Mouse (Mus musculus) gastrocnemius, adult 8-10 months (tissue): ENCODE results near the gene Nxpe4. TPM values are rescaled to one million over a fixed set of nuclear protein-coding genes. Genes with fewer than 3 reads are reported as not detected.
"Not testable (repeated sequence)": the region's sequence is repeated elsewhere in the genome, so short reads cannot be mapped to it uniquely, and the experiment has no call there.

Experiments
- DNase-seq, 2 experiments: peaks; one replicate each; pipeline ENCODE4 v3.0.0; 2022; ENCODE audit warnings: low spot score in 2 of 2
- total RNA-seq, 4 experiments: library from RNA; stranded (reverse); gene quantifications; 2 replicates each; pipeline ENCODE4 v1.2.4; 2022

Gene Nxpe4
- total RNA-seq, 4 experiments from 2014 or later: 2.0 to 2.5 (median 2.4) TPM

DNA sequence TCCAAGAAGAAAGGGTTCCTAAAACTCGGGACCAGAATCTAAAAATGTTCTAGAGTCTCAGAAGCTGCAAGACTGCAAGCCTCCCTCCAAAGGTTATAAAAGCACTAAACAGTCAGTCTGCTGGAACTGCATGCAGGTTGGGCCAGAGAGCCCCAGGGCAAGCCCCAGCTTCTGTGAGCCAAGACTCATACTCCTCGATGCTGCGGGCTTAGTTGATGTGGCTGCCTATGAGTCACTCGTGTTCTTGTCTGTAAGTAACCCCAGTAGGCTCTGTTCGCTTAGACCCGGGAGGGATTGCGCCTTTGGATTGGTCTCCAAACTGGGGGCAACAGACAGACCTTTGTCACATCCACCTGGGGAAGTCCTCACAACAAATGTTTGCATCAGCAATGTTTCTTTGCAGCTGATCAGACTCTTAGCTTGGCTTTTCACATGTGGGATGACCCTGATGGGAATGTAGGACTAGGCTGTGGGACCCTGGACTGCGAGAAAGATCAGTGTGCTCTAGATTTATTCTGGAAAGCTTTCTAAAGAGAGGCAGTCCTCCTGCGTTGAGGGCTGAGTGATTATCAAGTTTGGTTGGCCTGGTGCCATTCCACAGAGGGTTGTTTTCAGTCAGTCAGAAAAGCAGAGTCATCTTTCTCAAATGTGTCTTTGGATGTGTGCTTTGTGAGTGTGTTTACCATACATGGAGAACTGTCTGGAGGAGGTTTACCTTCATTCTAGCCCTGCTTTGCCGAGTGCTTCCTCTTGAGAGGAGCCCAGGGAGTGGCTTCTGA is 245.9 kb downstream of the Nxpe4 start:
- no peak for DNase-seq

DNA sequence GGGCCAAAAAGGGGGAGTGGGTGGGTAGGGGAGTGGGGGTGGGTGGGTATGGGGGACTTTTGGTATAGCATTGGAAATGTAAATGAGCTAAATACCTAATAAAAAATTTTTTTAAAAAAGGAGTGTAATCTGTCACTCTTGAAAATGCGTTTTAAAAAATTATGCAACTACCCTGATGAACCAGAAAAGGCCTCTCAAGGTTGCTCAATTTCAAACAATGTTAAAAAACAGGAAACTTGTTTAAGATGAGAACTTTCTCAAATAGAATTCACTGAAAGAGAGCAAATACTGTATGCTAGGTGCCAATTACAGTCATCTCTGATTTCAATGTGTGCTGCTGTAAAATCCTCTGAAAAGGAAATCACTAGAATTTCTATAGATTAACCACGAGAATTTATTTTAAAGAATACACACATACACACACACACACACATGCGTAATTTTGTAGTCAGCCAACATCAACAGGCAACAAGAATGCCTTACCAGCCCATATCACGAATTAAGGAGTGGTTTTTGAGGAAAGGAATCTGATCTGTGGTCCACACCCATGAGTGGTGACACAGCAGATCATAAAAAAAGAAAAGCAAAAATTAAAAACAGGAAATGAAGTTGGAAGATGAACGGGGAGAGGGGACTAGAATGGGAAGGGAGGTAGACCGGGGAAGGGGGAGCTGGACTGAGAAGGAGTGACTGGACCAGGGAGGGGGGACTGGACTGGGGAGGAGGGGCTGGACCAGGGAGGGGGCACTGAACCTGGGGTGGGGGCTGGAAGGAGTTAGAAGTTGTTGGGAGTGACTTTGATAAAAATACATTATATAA is 248.6 kb downstream of the Nxpe4 start:
- no peak for DNase-seq

DNA sequence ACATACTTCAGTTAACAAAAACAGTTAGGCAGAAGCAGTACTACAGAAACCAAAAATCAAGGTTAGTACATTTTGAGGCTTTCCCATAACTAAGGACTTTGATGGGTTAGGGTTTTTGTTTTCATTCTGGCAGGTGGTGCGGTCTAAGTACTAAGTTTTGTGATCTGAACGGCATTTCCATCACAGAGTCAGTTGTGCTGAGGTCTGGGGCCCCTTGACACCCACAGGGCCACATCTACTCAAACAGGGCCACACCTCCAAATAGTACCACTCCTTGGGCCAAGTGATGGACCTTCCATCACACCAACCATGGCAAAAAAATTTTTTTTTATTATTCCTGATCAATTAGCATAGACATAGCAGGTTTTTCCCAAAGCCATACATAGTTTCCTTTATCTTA is 251.8 kb downstream of the Nxpe4 start:
- DNase-seq: no peak

DNA sequence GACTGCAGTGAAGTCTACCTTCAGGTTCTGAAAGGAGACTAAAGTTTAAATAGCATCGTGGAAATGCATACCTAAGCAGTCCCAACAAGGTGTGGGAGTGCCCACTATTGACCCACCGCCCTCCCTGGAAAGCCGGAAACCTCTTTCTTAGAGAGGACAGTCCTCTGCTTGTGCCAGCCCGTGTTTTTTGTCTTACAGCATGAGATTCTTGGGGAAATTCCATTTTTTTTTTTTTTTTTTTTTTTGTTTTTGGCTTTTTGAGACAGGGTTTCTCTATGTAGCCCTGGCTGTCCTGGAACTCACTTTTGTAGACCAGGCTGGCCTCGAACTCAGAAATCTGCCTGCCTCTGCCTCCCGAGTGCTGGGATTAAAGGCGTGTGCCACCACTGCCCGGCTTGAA is 255.5 kb downstream of the Nxpe4 start:
- not testable (repeated sequence) for DNase-seq

DNA sequence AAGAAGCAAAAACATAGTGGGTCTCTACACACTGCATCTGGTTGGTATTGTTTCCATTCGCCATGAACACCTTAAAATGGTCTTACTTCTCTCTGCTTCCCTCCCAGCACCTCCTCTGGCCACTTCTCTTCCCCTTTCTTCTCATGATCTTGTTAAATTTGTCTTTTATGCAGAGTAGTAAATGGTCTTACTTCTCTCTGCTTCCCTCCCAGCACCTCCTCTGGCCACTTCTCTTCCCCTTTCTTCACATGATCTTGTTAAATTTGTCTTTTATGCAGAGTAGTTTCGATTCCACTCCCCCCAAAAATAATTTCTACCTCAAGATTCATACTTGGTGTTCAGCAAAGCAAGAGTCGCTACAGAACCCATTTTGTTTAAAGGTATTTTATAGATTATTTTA is 256.2 kb downstream of the Nxpe4 start:
- DNase-seq: no peak

DNA sequence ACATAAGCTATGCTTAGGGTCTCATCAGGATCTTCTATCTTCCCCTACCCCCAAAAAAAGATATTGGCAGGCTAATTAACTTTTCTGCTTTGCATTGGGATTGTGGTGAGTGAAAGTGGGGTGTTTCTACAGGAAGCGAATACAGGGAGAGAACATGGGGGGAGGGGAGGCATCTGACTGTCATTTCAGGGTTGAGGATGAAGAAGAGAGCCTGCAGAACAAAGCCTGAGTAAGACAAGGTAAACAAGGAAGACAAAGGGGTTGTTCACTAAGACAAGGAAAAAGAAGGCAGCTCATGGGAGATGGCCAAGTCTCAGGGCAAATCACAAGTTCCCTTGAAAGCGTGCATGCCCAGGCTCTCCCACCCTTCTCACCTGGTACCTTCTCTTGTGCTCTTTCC is 256.6 kb downstream of the Nxpe4 start:
- no peak for DNase-seq

DNA sequence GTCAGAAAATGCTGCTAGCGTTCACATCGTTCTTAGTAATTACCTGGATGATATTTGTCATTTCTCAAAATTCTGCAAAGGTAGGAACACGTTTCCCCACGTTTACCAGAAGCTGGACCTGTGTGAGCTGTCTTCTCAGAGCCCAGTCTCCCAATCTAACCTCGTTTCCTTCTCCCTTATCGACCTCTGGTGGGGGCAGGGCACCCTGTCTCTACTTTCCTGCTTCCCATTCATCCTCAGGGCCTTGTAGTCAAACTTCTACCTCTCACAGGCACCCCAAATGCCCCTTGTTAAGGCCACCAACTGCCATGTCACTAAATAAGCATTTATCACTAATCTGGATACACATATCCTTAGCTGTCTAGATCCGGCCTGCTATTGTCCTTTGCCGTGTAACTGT is 257.0 kb downstream of the Nxpe4 start:
- no peak for DNase-seq

DNA sequence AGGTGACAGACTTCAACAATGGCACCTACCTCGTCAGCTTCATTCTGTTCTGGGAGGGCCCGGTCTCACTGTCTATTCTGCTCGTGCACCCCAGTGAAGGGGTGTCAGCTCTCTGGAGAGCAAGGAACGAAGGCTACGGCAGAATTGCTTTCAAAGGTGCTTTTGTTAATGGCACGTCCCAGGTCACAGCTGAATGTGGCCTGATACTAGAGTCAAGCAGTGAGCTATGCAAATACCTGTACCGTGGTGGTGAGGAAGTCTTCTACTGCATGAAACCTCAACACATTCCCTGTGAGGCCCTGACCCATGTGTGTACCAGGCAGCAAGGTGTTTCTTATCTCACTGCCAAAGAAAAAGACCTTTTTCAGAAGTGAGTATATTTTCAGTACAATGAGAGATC is 258.6 kb downstream of the Nxpe4 start:
- no peak for DNase-seq

DNA sequence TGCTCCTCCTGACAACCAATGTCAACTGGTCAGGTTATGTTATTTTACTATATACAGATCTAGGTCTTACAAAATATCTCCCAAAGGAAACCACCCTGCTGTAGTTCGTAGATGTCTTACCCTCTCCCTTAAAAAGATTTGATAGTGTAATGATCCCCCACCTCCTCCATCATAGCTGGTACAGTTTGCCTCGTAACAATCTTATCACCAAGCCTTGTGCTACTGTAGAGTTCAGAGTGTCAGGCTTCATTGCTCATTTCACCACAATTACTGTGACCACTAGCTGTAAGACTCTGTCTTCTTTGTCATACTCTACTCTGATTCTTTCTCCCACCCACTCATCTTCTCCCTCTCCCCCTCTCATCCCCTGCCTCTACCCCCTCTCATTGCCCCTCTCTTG is 259.2 kb downstream of the Nxpe4 start:
- DNase-seq: no peak

DNA sequence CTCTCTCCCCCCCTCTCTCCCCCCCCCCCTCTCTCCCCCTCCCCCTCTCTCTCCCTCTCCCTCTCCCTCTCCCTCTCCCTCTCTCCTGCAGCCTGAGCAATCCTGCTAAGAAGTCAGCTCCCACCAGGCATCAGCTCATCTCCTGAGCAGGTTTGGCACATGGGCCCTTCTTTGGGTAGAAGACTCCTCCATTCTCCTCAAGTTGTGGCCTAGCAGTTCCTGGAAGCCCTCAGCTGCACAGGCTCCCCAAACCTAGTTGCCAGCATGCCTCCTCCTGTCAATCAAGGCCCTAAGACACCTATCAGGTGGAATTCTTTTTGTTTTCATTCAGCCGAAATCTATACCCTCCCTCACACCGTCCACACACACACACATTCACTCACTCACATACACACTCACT is 259.7 kb downstream of the Nxpe4 start:
- no peak for DNase-seq

DNA sequence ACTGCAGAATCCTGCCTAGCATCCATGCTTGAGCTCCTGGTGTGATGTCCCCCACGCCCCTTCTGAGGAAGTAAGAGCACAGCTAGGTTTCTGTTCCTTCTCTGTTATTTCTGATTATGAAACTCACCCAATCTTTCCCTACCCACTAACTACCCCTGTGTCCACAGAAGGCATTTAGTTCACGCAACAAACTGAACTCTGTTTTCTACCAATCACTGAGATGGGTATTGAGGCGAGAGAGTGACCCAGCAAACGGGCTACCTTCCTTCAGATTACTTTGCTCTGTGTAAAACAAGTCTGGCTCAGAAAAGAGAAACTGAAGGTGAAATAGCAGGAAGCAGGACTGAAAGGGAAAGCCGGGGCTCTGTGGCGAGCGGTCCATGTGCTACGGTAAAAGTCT is 260.6 kb downstream of the Nxpe4 start:
- DNase-seq: no peak

DNA sequence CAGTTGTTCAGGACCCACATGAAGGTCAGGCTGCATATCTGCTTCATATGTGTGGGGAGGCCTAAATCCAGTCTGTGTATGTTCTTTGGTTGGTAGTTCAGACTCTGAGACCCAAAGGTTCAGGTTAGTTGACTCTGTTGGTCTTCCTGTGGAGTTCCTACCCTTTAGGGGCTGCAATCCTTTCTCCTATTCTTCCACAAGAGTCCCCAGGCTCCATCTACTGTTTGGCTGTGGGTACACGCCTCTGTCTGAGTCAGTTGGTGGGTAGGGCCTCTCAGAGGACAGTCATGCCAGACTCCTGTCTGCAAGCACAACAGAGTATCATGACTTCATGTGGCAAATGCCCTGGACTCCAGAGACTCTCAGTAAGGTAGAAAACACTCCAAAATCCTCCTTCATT is 261.4 kb downstream of the Nxpe4 start:
- no peak for DNase-seq

DNA sequence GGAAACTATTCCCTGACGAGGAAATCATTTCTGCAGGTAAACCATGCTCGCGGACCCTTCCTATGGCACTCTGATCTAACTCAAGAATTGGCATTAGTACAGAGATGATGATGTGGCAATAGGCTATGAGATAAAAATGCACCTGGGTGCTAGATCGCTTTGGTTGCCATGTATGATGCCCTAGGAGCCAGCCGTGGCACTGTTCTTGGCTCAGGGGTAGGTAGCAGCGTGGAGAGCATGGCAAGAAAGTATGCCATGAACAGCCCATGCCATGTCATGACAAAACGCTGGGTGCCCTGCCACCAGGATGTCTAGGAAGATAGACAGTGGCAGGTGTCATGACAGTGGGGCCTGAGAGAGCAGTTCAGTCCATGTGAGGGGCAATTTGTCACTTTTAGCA is 265.4 kb downstream of the Nxpe4 start:
- DNase-seq: no peak

DNA sequence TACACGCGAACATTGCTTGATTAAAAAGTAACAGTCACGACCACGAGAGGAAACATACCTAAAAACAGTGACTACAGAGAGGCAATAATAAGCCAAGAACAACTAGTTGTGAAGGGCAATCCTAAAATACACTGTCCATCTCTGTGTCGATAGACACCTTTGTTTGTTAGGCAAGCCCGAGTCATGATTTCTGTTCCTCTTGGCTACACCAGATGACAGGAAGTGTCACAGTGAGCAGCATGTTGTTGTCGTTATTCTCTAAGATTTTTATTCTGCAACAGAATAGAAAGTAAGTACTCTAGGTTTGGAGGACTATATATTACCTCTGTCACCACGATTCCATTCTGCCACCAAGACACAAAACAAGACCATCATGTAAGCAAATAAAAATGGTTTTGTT is 270.6 kb downstream of the Nxpe4 start:
- no peak for DNase-seq

DNA sequence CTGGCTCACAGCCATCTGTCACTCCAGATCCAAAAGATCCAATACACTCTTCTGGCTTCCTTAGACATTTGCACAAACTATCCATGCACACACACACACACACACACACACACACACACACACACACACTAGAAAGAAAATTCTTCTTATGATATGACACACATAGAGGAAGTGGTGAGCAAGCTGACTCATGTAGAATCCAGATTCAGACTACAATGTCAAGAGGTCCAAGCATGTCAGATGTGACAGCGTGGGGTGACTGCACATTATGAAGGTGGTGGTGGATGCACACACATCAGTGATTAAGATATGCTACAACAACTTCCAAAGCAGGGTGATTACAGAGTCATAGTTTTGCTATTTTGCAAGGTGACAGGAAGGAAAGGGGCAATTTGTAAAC is 282.1 kb downstream of the Nxpe4 start:
- DNase-seq: no peak

DNA sequence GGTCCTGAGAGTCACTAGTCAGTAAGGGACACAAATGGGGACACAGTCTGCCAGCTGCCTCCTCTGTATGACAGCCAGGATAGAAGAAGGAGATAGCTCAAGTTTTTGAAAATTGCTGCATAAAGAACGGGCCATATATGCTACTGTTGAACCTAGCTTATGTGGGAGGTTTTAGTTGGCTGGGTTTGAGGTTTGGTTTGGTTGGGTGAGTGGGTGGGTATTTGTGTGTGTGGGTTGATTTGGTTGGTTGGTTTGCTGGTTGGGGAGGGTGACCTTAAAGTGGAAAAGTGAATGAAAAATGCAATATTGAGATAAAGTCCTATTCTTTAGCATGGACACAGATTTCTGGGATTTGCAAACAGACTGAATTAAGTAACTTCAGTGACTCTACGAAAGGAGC is 283.0 kb downstream of the Nxpe4 start:
- no peak for DNase-seq

DNA sequence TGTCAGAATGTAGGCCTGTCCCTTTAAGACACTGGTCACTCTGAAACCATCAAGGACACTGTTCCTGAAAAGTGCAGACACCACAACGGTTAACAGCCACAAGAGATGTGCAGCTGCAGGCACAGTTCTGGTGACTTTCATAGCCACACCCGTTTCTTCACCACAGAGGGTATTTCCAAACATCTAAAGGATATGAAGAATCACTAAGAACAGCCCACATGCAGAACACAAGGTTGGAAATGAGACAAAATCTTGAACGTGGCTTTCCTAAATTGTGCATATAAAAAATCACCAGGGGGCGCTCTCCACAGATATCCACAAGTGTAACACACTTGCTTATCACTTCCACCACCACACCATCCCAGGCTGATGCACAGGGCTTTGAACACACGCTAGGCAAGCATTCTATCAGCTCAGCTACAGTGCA is 286.0 kb downstream of the Nxpe4 start:
- no peak for DNase-seq

Other genes starting within 250 kb of the Nxpe4 start
- gene Nxpe2, start 191.4 kb downstream of the Nxpe4 start, total RNA-seq: under 1 TPM; 0.34 to 0.52 (median 0.46) TPM